Mouse (Mus musculus): ENCODE results near the gene Sorcs2.

- TF ChIP-seq EP300 (optimal IDR thresholded peaks at IDR 0.05), result no peak
- TF ChIP-seq CTCF (IDR thresholded peaks at IDR 0.05; ENCODE audit: low read depth), result no peak
These were observed 42.8 kb upstream of the Sorcs2 start for GRCm38 (mm10) chr5:36440741-36441140.

All from stomach, postnatal 0 days (tissue).